Mouse (Mus musculus) CH12.LX (cell line): Measurements from ENCODE around the gene Cntrl. TPM values are rescaled to one million over a fixed set of nuclear protein-coding genes. Genes with fewer than 3 reads are reported as not detected.

Experiments
- DNase-seq: peaks from one replicate; pipeline ENCODE4 v3.0.0-alpha.2; 2013; ENCODE audit errors: extremely low read depth
- H3K27ac ChIP-seq: 2 replicates; pipeline ENCODE4 v1.5.1; 2012; ENCODE audit warnings: low read depth, mild to moderate bottlenecking, control low read depth, moderate library complexity; ENCODE audit not compliant: insufficient read depth
- H3K27me3 ChIP-seq: replicated peaks from 2 replicates; pipeline ENCODE3; 2012; ENCODE audit warnings: inconsistent platforms
- H3K36me3 ChIP-seq, 2 experiments: replicated peaks in 1 of 2; 2 replicates each; pipeline versions ENCODE3 to v1.6.1; 2012; ENCODE audit warnings: inconsistent platforms in 1 of 2, low read length in 1 of 2, mild to moderate bottlenecking in 1 of 2, mixed read lengths in 1 of 2, moderate library complexity in 1 of 2; ENCODE audit not compliant: control insufficient read depth in 1 of 2, insufficient read depth in 1 of 2
- H3K4me1 ChIP-seq, 2 experiments: 2 replicates each; pipeline ENCODE4 v1.6.1; 2012; ENCODE audit warnings: inconsistent platforms in 1 of 2, moderate library complexity in 1 of 2; ENCODE audit not compliant: insufficient read depth in 2 of 2, control insufficient read depth in 1 of 2
- H3K4me2 ChIP-seq: 2 replicates; pipeline ENCODE4 v1.6.1; 2012; ENCODE audit warnings: low read depth, mild to moderate bottlenecking, control low read depth; ENCODE audit not compliant: poor library complexity, insufficient read depth, severe bottlenecking
- H3K4me3 ChIP-seq, 3 experiments: fragments of 150-350 bp in 1 of 3; sonication (generic) in 1 of 3; replicated peaks in 1 of 3; 2 replicates each; pipeline versions ENCODE3 to v1.5.1; 2011 to 2012; ENCODE audit warnings: low read depth in 2 of 3, low read length in 2 of 3, mild to moderate bottlenecking in 2 of 3, moderate library complexity in 2 of 3, control low read depth in 1 of 3, improper control_type of control experiment in 1 of 3, inconsistent platforms in 1 of 3, mixed read lengths in 1 of 3; ENCODE audit not compliant: poor library complexity in 1 of 3
- H3K79me2 ChIP-seq: replicated peaks from 2 replicates; pipeline ENCODE4 v1.6.1; 2012; ENCODE audit warnings: mild to moderate bottlenecking, moderate library complexity; ENCODE audit not compliant: control insufficient read depth, poor library complexity, insufficient read depth, severe bottlenecking; ENCODE audit errors: extremely low read depth
- H3K9ac ChIP-seq: 2 replicates; pipeline ENCODE4 v1.6.1; 2012; ENCODE audit warnings: low read depth, mild to moderate bottlenecking, control low read depth, moderate library complexity; ENCODE audit not compliant: insufficient read depth
- H3K9me3 ChIP-seq: replicated peaks from 2 replicates; pipeline ENCODE3; 2012; ENCODE audit warnings: low read length, inconsistent platforms, mixed read lengths
- CHD1 ChIP-seq: IDR thresholded peaks from 2 replicates; pipeline ENCODE4 v1.6.1; 2012; ENCODE audit warnings: low read depth, low read length, improper control_type of control experiment, inconsistent platforms
- CHD2 ChIP-seq: IDR thresholded peaks from 2 replicates; pipeline ENCODE4 v1.6.1; 2011; ENCODE audit warnings: low read length, improper control_type of control experiment
- EP300 ChIP-seq: IDR thresholded peaks from 2 replicates; pipeline ENCODE4 v1.6.1; 2011; ENCODE audit warnings: low read length, improper control_type of control experiment
- ETS1 ChIP-seq: conservative IDR thresholded peaks from 2 replicates; pipeline ENCODE4 v1.6.1; 2012; ENCODE audit warnings: low read depth, mild to moderate bottlenecking, inconsistent platforms, low read length, improper control_type of control experiment, moderate library complexity
- GABPA ChIP-seq: IDR thresholded peaks from 2 replicates; pipeline ENCODE4 v1.6.1; 2012; ENCODE audit warnings: low read depth, low read length, improper control_type of control experiment, inconsistent platforms; ENCODE audit not compliant: insufficient replicate concordance
- HCFC1 ChIP-seq: IDR thresholded peaks from 2 replicates; pipeline ENCODE4 v1.6.1; 2012; ENCODE audit warnings: low read depth, mild to moderate bottlenecking, inconsistent platforms, low read length, improper control_type of control experiment
- IRF4 ChIP-seq: IDR thresholded peaks from 2 replicates; pipeline ENCODE4 v1.6.1; 2014; ENCODE audit warnings: low read depth, mild to moderate bottlenecking, inconsistent platforms, low read length, improper control_type of control experiment
- KAT2A ChIP-seq: IDR thresholded peaks from 2 replicates; pipeline ENCODE4 v1.6.1; 2012; ENCODE audit warnings: low read length, improper control_type of control experiment, inconsistent platforms; ENCODE audit not compliant: insufficient replicate concordance
- MAFK ChIP-seq: IDR thresholded peaks from 2 replicates; pipeline ENCODE4 v1.6.1; 2011; ENCODE audit warnings: low read length, improper control_type of control experiment; ENCODE audit not compliant: insufficient replicate concordance
- MAX ChIP-seq: IDR thresholded peaks from 2 replicates; pipeline ENCODE4 v1.6.1; 2011; ENCODE audit warnings: low read length, improper control_type of control experiment
- MXI1 ChIP-seq: IDR thresholded peaks from 2 replicates; pipeline ENCODE4 v1.6.1; 2011; ENCODE audit warnings: mild to moderate bottlenecking, low read depth, low read length, improper control_type of control experiment
- MYC ChIP-seq: IDR thresholded peaks from 2 replicates; pipeline ENCODE4 v1.6.1; 2011; ENCODE audit warnings: low read depth, mild to moderate bottlenecking, improper control_type of control experiment, low read length
- NELFE ChIP-seq: IDR thresholded peaks from 2 replicates; pipeline ENCODE4 v1.6.1; 2011; ENCODE audit warnings: low read depth, low read length, improper control_type of control experiment
- NRF1 ChIP-seq: IDR thresholded peaks from 2 replicates; pipeline ENCODE4 v1.6.1; 2014; ENCODE audit warnings: low read depth, mild to moderate bottlenecking, inconsistent platforms, low read length, improper control_type of control experiment, moderate library complexity
- PAX5 ChIP-seq: IDR thresholded peaks from 2 replicates; pipeline ENCODE4 v1.6.1; 2012; ENCODE audit warnings: low read length, inconsistent platforms, mixed read lengths
- POLR2A ChIP-seq: IDR thresholded peaks from 2 replicates; pipeline ENCODE4 v1.6.1; 2011; ENCODE audit warnings: low read depth, mild to moderate bottlenecking, improper control_type of control experiment, low read length
- RCOR1 ChIP-seq: conservative IDR thresholded peaks from 2 replicates; pipeline ENCODE4 v1.6.1; 2012; ENCODE audit warnings: low read depth, mild to moderate bottlenecking, inconsistent platforms, low read length, improper control_type of control experiment
- SIN3A ChIP-seq: IDR thresholded peaks from 2 replicates; pipeline ENCODE4 v1.6.1; 2012; ENCODE audit warnings: low read length, improper control_type of control experiment, inconsistent platforms
- TBP ChIP-seq: conservative IDR thresholded peaks from 2 replicates; pipeline ENCODE4 v1.6.1; 2011; ENCODE audit warnings: low read depth, low read length, improper control_type of control experiment
- TCF12 ChIP-seq: IDR thresholded peaks from 2 replicates; pipeline ENCODE4 v1.6.1; 2014; ENCODE audit warnings: low read depth, mild to moderate bottlenecking, inconsistent platforms, low read length, improper control_type of control experiment
- UBTF ChIP-seq: IDR thresholded peaks from 2 replicates; pipeline ENCODE4 v1.6.1; 2012; ENCODE audit warnings: low read depth, mild to moderate bottlenecking, inconsistent platforms, low read length, improper control_type of control experiment, moderate library complexity
- USF2 ChIP-seq: conservative IDR thresholded peaks from 2 replicates; pipeline ENCODE4 v1.6.1; 2011; ENCODE audit warnings: low read depth, low read length, improper control_type of control experiment
- ZC3H11A ChIP-seq: IDR thresholded peaks from 2 replicates; pipeline ENCODE4 v1.6.1; 2012; ENCODE audit warnings: low read depth, mild to moderate bottlenecking, inconsistent platforms, low read length, improper control_type of control experiment
- ZMIZ1 ChIP-seq: IDR thresholded peaks from 2 replicates; pipeline ENCODE4 v1.6.1; 2012; ENCODE audit warnings: low read depth, mild to moderate bottlenecking, inconsistent platforms, low read length, improper control_type of control experiment
- dilution Hi-C: fragments of 300-500 bp; cut with MboI; formaldehyde crosslinking; loops from 2 replicates; pipeline ENCODE4 v1.14.3; 2020; ENCODE audit warnings: low sequenced_read_pairs; ENCODE audit not compliant: extremely low pct_unique_long_range_greater_than_20kb, extremely low pct_ligation_motif_present
- in situ Hi-C: fragments of 300-500 bp; cut with MboI; formaldehyde crosslinking; loops from 3 replicates; pipeline ENCODE4 v1.14.3; 2019; ENCODE audit warnings: low sequenced_read_pairs, low pct_ligation_motif_present, low pct_unique_long_range_greater_than_20kb, mixed read lengths
- polyA plus RNA-seq: library from polyadenylated mRNA; unstranded; fragments of >175 nt; gene quantifications from 2 replicates; pipeline ENCODE4 v1.2.1, GENCODE M21; 2012; ENCODE audit warnings: low read depth; ENCODE audit not compliant: insufficient read length
- total RNA-seq, 2 experiments: library from RNA; depleted of rRNA; stranded (reverse); fragments of 300-350 nt in 1 of 2; fragments of >200 nt in 1 of 2; gene quantifications; 2 replicates each; pipeline ENCODE4 v1.2.3; 2012 to 2014

Cntrl gene
- total and polyA plus RNA-seq, 3 experiments = 55.6 to 69.7 (median 64.5) TPM

- no peak for DNase-seq
These were observed 57.5 kb downstream of the Cntrl start for GRCm38 (mm10) chr2:35166816-35167215.

GRCm38 (mm10) chr2:35169452-35169851, 60.2 kb downstream of the Cntrl start:
- no peak for TF ChIP-seq UBTF
- no peak for TF ChIP-seq USF2
- no peak for TF ChIP-seq MXI1
- TF ChIP-seq NRF1 = no peak
- TF ChIP-seq RCOR1 = no peak
- TF ChIP-seq KAT2A = no peak
- Histone ChIP-seq H3K9ac (no peak overlapping the region), H3K79me2 (no peaks in the 10 kb centered on the region), H3K27ac (no peak overlapping the region), H3K4me2 (no peak overlapping the region), H3K36me3 (peaks cover 76 to 85% of the 10 kb centered on the region in 2 experiments), H3K27me3 (no peaks in the 10 kb centered on the region), H3K9me3 (no peaks in the 10 kb centered on the region), H3K4me3 (no peak overlapping the region), H3K4me1 (peaks cover 0 to 8% of the 10 kb centered on the region in 2 experiments; a peak in 1 of 4 replicates)
- dilution Hi-C loops (no loop called here), in situ Hi-C loops (no loop called here)
- DNase-seq = no peak

More at GRCm38 (mm10) chr2:35166816-35167215, 57.5 kb downstream of the Cntrl start:
- Histone ChIP-seq H3K79me2 (no peaks in the 10 kb centered on the region), H3K4me3 (no peak overlapping the region), H3K27me3 (no peaks in the 10 kb centered on the region), H3K36me3 (peaks cover 76 to 85% of the 10 kb centered on the region in 2 experiments), H3K9ac (no peak overlapping the region), H3K9me3 (no peaks in the 10 kb centered on the region), H3K4me1 (peaks cover 0 to 23% of the 10 kb centered on the region in 2 experiments; a peak in 2 of 4 replicates), H3K27ac (no peak overlapping the region), H3K4me2 (no peak overlapping the region)
- dilution Hi-C loops = no loop called here
- no peak for TF ChIP-seq SIN3A
- TF ChIP-seq IRF4 = no peak
- no peak for TF ChIP-seq TBP
- no peak for TF ChIP-seq GABPA
- no peak for TF ChIP-seq EP300
- TF ChIP-seq ZC3H11A = no peak
- TF ChIP-seq ZMIZ1 = no peak
- TF ChIP-seq MAFK = no peak
- TF ChIP-seq MAX = no peak
- no peak for TF ChIP-seq CHD1
- no peak for TF ChIP-seq TCF12
- no peak for TF ChIP-seq PAX5
- no peak for TF ChIP-seq NELFE
- TF ChIP-seq MYC = no peak
- no peak for TF ChIP-seq POLR2A
- no peak for TF ChIP-seq ETS1
- TF ChIP-seq UBTF = no peak
- no peak for TF ChIP-seq HCFC1
- TF ChIP-seq CHD2 = no peak
- in situ Hi-C loops = no loop called here
